Mouse (Mus musculus) spleen, adult 18-20 months (tissue): ENCODE data around the gene Mink1.

Source experiments
- DNase-seq, 2 experiments: peaks; one replicate each; pipeline ENCODE4 v3.0.0; 2022; ENCODE audit warnings: mixed read lengths in 2 of 2

Mink1 gene

GRCm38 (mm10) chr11:70638714-70639278, 76.1 kb downstream of the Mink1 start, which contains the start of gene Gp1ba:
TSS of gene Gp1ba (plus strand) at chr11:70639122.
- DNase-seq = no peak

- no peak for DNase-seq
Observed at GRCm38 (mm10) chr11:70639976-70640375, 77.3 kb downstream of the Mink1 start.

- DNase-seq = no peak
Observed at GRCm38 (mm10) chr11:70641241-70641640, 78.6 kb downstream of the Mink1 start.

GRCm38 (mm10) chr11:70643051-70643450, 80.4 kb downstream of the Mink1 start:
- no peak for DNase-seq

GRCm38 (mm10) chr11:70644564-70645103, 82.0 kb downstream of the Mink1 start:
- DNase-seq = no peak

GRCm38 (mm10) chr11:70645461-70646258, 83.0 kb downstream of the Mink1 start:
- no peak for DNase-seq

- DNase-seq = no peak
Observed at GRCm38 (mm10) chr11:70646259-70646555, 83.5 kb downstream of the Mink1 start.

GRCm38 (mm10) chr11:70646691-70647650, 84.3 kb downstream of the Mink1 start, which contains the start of the genes Rnf167 and Slc25a11:
TSS of gene Rnf167 (plus strand) at chr11:70647235.
TSS of gene Slc25a11 (minus strand) at chr11:70647479.
- DNase-seq = peak; percentile 91 to 95

GRCm38 (mm10) chr11:70647716-70648420, 85.2 kb downstream of the Mink1 start:
- DNase-seq = peak; percentile 55 to 60

GRCm38 (mm10) chr11:70648512-70648911, 85.8 kb downstream of the Mink1 start:
- DNase-seq = no peak

GRCm38 (mm10) chr11:70649185-70649734, 86.6 kb downstream of the Mink1 start:
- no peak for DNase-seq

- peak; percentile 46 to 48 for DNase-seq
Observed at GRCm38 (mm10) chr11:70650322-70651175, 87.9 kb downstream of the Mink1 start.

GRCm38 (mm10) chr11:70651391-70651790, 88.7 kb downstream of the Mink1 start:
- peak in 1 of 2 experiments; percentile 23 for DNase-seq

GRCm38 (mm10) chr11:70652029-70652883, 89.6 kb downstream of the Mink1 start:
- DNase-seq = peak in 1 of 2 experiments; percentile 24

- no peak for DNase-seq
Observed at GRCm38 (mm10) chr11:70652884-70653344, 90.2 kb downstream of the Mink1 start.

GRCm38 (mm10) chr11:70653345-70654197, 90.9 kb downstream of the Mink1 start:
- peak; percentile 73 to 80 for DNase-seq

- DNase-seq = peak; percentile 77 to 78
Observed at GRCm38 (mm10) chr11:70654198-70654922, 91.7 kb downstream of the Mink1 start, which contains the start of gene Pfn1. TSS of gene Pfn1 (minus strand) at chr11:70654644.
